Mouse (Mus musculus): Measurements from ENCODE around the gene Gm20388.

- no peak for TF ChIP-seq EP300 (optimal IDR thresholded peaks at IDR 0.05)
- no peak for TF ChIP-seq CTCF (IDR thresholded peaks at IDR 0.05; ENCODE audit: low read depth)
These were observed 2487.5 kb downstream of the Gm20388 start for GRCm38 (mm10) chr8:122398186-122398585.
